Mouse (Mus musculus) kidney, embryonic 16.5 days (tissue): ENCODE results near the gene Dstn. TPM values are rescaled to one million over a fixed set of nuclear protein-coding genes. Genes with fewer than 3 reads are reported as not detected.

Experiments
- ATAC-seq: fragments of 200-750 bp; cut with Nextera tagmentation; 2 replicates; pipeline ENCODE4 v1.8.0; 2017; ENCODE audit warnings: moderate TSS enrichment; ENCODE audit not compliant: low FRiP score, low TSS enrichment
- H3K27ac ChIP-seq: fragments of 300-500 bp; sonication (generic); 2 replicates; pipeline ENCODE4 v1.5.1; 2014; ENCODE audit warnings: low read length
- H3K27me3 ChIP-seq: fragments of 300-500 bp; sonication (generic); 2 replicates; pipeline ENCODE4 v1.6.1; 2014; ENCODE audit warnings: low read length, control low read depth, mixed read lengths; ENCODE audit not compliant: insufficient read depth
- H3K36me3 ChIP-seq: fragments of 300-500 bp; sonication (generic); 2 replicates; pipeline ENCODE4 v1.6.1; 2014; ENCODE audit warnings: low read length, control low read depth, mixed read lengths; ENCODE audit not compliant: insufficient read depth
- H3K4me1 ChIP-seq: fragments of 300-500 bp; sonication (generic); 2 replicates; pipeline ENCODE4 v1.6.1; 2014; ENCODE audit warnings: low read length, control low read depth, mixed read lengths; ENCODE audit not compliant: insufficient read depth
- H3K4me2 ChIP-seq: fragments of 300-500 bp; sonication (generic); replicated peaks from 2 replicates; pipeline ENCODE4 v1.6.1; 2014; ENCODE audit warnings: low read depth, low read length
- H3K4me3 ChIP-seq: fragments of 300-500 bp; sonication (generic); 2 replicates; pipeline ENCODE4 v1.5.1; 2014; ENCODE audit warnings: mild to moderate bottlenecking, low read length
- H3K9ac ChIP-seq: fragments of 300-500 bp; sonication (generic); replicated peaks from 2 replicates; pipeline ENCODE4 v1.6.1; 2014; ENCODE audit warnings: low read length
- H3K9me3 ChIP-seq: fragments of 300-500 bp; sonication (generic); 2 replicates; pipeline ENCODE4 v1.6.1; 2016; ENCODE audit warnings: low read length, control low read depth
- WGBS: fragments of 180-500 bp; shearing (Covaris S2); extraction: QIAGEN DNeasy Blood & Tissue Kit; methylation state at CpG from one replicate; pipeline ENCODE4 v1.1.7; 2014; 5-methylcytosine and 5-hydroxymethylcytosine counted together
- polyA plus RNA-seq: library from polyadenylated mRNA; unstranded; fragments of >200 nt; fragmentation: Nextera tagmentation; extraction: Ambion mirVana; gene quantifications from 2 replicates; pipeline ENCODE4 v1.2.1, GENCODE M21; 2015

The Dstn gene
- polyA plus RNA-seq, 1 experiment from 2014 or later: 471 TPM

- Histone ChIP-seq H3K4me1 (peaks cover 22% of the 10 kb centered on the region), H3K27ac (no peak overlapping the region), H3K4me3 (no peak overlapping the region), H3K27me3 (no peaks in the 10 kb centered on the region), H3K9ac (no peak overlapping the region), H3K9me3 (no peaks in the 10 kb centered on the region), H3K4me2 (no peak overlapping the region), H3K36me3 (peaks cover under 1% of the 10 kb centered on the region)
- ATAC-seq: no peak
- WGBS: 82% methylated on average over 5 of the region's 5 CpGs
Measured at GRCm38 (mm10) chr2:143933516-143933915, 18.4 kb downstream of the Dstn start.

GRCm38 (mm10) chr2:143934439-143934838 lies 19.3 kb downstream of the Dstn start:
- Histone ChIP-seq H3K9ac (no peak overlapping the region), H3K4me3 (no peak overlapping the region), H3K36me3 (peaks cover 9% of the 10 kb centered on the region), H3K4me1 (peaks cover 20% of the 10 kb centered on the region), H3K27me3 (no peaks in the 10 kb centered on the region), H3K4me2 (no peak overlapping the region), H3K27ac (no peak overlapping the region), H3K9me3 (no peaks in the 10 kb centered on the region)
- ATAC-seq: no peak
- WGBS: 86% methylated on average over 8 of the region's 8 CpGs

- H3K9ac ChIP-seq: no peak overlapping the region
- no peaks in the 10 kb centered on the region for H3K27me3 ChIP-seq
- no peak overlapping the region for H3K27ac ChIP-seq
- 26% methylated on average over 2 of the region's 2 CpGs for WGBS
- H3K4me3 ChIP-seq: no peak overlapping the region
- no peaks in the 10 kb centered on the region for H3K9me3 ChIP-seq
- H3K4me2 ChIP-seq: no peak overlapping the region
- ATAC-seq: peak; percentile 64; the same call in 1 of the 2 replicates
- H3K4me1 ChIP-seq: peaks cover 11% of the 10 kb centered on the region
- H3K36me3 ChIP-seq: peaks cover 30% of the 10 kb centered on the region
Measured at GRCm38 (mm10) chr2:143937861-143938260, 22.7 kb downstream of the Dstn start.

- no peaks in the 10 kb centered on the region for H3K27me3 ChIP-seq
- H3K9me3 ChIP-seq: no peaks in the 10 kb centered on the region
- no peak overlapping the region for H3K4me2 ChIP-seq
- WGBS: 80% methylated on average over 5 of the region's 5 CpGs
- ATAC-seq: 0 out of 2 replicates have a peak, but pooled peaks have one; percentile 7
- H3K9ac ChIP-seq: no peak overlapping the region
- no peak overlapping the region for H3K4me3 ChIP-seq
- peaks cover 48% of the 10 kb centered on the region for H3K36me3 ChIP-seq
- no peak overlapping the region for H3K27ac ChIP-seq
- peaks cover 11% of the 10 kb centered on the region for H3K4me1 ChIP-seq
Measured at GRCm38 (mm10) chr2:143940406-143940805, 25.3 kb downstream of the Dstn start.

GRCm38 (mm10) chr2:143944796-143945195 lies 29.7 kb downstream of the Dstn start:
- Histone ChIP-seq H3K27ac (no peak overlapping the region), H3K9me3 (no peaks in the 10 kb centered on the region), H3K9ac (no peak overlapping the region), H3K4me2 (no peak overlapping the region), H3K4me1 (no peaks in the 10 kb centered on the region; the same call in 1 of the 2 replicates), H3K36me3 (peaks cover 79% of the 10 kb centered on the region), H3K27me3 (no peaks in the 10 kb centered on the region), H3K4me3 (no peak overlapping the region)
- no peak for ATAC-seq
- WGBS: 90% methylated on average over 3 of the region's 3 CpGs

GRCm38 (mm10) chr2:143945466-143946075 lies 30.5 kb downstream of the Dstn start:
- Histone ChIP-seq H3K27me3 (no peaks in the 10 kb centered on the region), H3K9me3 (no peaks in the 10 kb centered on the region), H3K27ac (no peak overlapping the region), H3K36me3 (peaks cover 82% of the 10 kb centered on the region), H3K4me2 (no peak overlapping the region), H3K9ac (no peak overlapping the region), H3K4me3 (no peak overlapping the region), H3K4me1 (no peaks in the 10 kb centered on the region; the same call in 1 of the 2 replicates)
- ATAC-seq: no peak
- 90% methylated on average over 7 of the region's 7 CpGs for WGBS

- 84% methylated on average over 2 of the region's 2 CpGs for WGBS
- Histone ChIP-seq H3K36me3 (peaks cover 84% of the 10 kb centered on the region), H3K4me3 (no peak overlapping the region), H3K27ac (no peak overlapping the region), H3K9me3 (no peaks in the 10 kb centered on the region), H3K27me3 (no peaks in the 10 kb centered on the region), H3K4me2 (no peak overlapping the region), H3K9ac (no peak overlapping the region), H3K4me1 (no peaks in the 10 kb centered on the region; the same call in 1 of the 2 replicates)
- no peak for ATAC-seq
Measured at GRCm38 (mm10) chr2:143946399-143946798, 31.3 kb downstream of the Dstn start.

GRCm38 (mm10) chr2:143947981-143948380 lies 32.9 kb downstream of the Dstn start:
- H3K27me3 ChIP-seq: no peaks in the 10 kb centered on the region
- no peak overlapping the region for H3K27ac ChIP-seq
- H3K9ac ChIP-seq: no peak overlapping the region
- WGBS: 87% methylated on average over 3 of the region's 3 CpGs
- no peaks in the 10 kb centered on the region for H3K9me3 ChIP-seq
- H3K4me3 ChIP-seq: no peak overlapping the region
- peaks cover 91% of the 10 kb centered on the region for H3K36me3 ChIP-seq
- 0 out of 2 replicates have a peak, but pooled peaks have one; percentile 11 for ATAC-seq
- H3K4me2 ChIP-seq: no peak overlapping the region
- no peaks in the 10 kb centered on the region; the same call in 1 of the 2 replicates for H3K4me1 ChIP-seq

GRCm38 (mm10) chr2:143948416-143948815 lies 33.3 kb downstream of the Dstn start:
- no peak overlapping the region for H3K27ac ChIP-seq
- WGBS: 50% methylated on average over 4 of the region's 4 CpGs
- H3K9ac ChIP-seq: no peak overlapping the region
- H3K4me3 ChIP-seq: no peak overlapping the region
- H3K4me2 ChIP-seq: no peak overlapping the region
- peak; percentile 66; the same call in 1 of the 2 replicates for ATAC-seq
- no peaks in the 10 kb centered on the region for H3K27me3 ChIP-seq
- no peaks in the 10 kb centered on the region; the same call in 1 of the 2 replicates for H3K4me1 ChIP-seq
- H3K36me3 ChIP-seq: peaks cover 93% of the 10 kb centered on the region
- no peaks in the 10 kb centered on the region for H3K9me3 ChIP-seq

GRCm38 (mm10) chr2:143949217-143949616 lies 34.1 kb downstream of the Dstn start:
- Histone ChIP-seq H3K27ac (no peak overlapping the region), H3K36me3 (peaks cover 95% of the 10 kb centered on the region), H3K9ac (no peak overlapping the region), H3K4me3 (no peak overlapping the region), H3K9me3 (no peaks in the 10 kb centered on the region), H3K4me2 (no peak overlapping the region), H3K27me3 (no peaks in the 10 kb centered on the region), H3K4me1 (no peaks in the 10 kb centered on the region; the same call in 1 of the 2 replicates)
- no peak for ATAC-seq
- WGBS: 76% methylated on average over 6 of the region's 6 CpGs
